Mouse (Mus musculus) CH12.LX (cell line): ENCODE results near the gene Cwc22. TPM values are rescaled to one million over a fixed set of nuclear protein-coding genes. Genes with fewer than 3 reads are reported as not detected.
A peak's percentile ranks its signal among the peaks of the same experiment; 100 is the strongest.

ENCODE experiments used
- DNase-seq: peaks from one replicate; pipeline ENCODE4 v3.0.0-alpha.2; 2013; ENCODE audit errors: extremely low read depth
- H3K27ac ChIP-seq: 2 replicates; pipeline ENCODE4 v1.5.1; 2012; ENCODE audit warnings: low read depth, mild to moderate bottlenecking, control low read depth, moderate library complexity; ENCODE audit not compliant: insufficient read depth
- H3K27me3 ChIP-seq: replicated peaks from 2 replicates; pipeline ENCODE3; 2012; ENCODE audit warnings: inconsistent platforms
- H3K36me3 ChIP-seq, 2 experiments: replicated peaks in 1 of 2; 2 replicates each; pipeline versions ENCODE3 to v1.6.1; 2012; ENCODE audit warnings: inconsistent platforms in 1 of 2, low read length in 1 of 2, mild to moderate bottlenecking in 1 of 2, mixed read lengths in 1 of 2, moderate library complexity in 1 of 2; ENCODE audit not compliant: control insufficient read depth in 1 of 2, insufficient read depth in 1 of 2
- H3K4me1 ChIP-seq, 2 experiments: 2 replicates each; pipeline ENCODE4 v1.6.1; 2012; ENCODE audit warnings: inconsistent platforms in 1 of 2, moderate library complexity in 1 of 2; ENCODE audit not compliant: insufficient read depth in 2 of 2, control insufficient read depth in 1 of 2
- H3K4me2 ChIP-seq: 2 replicates; pipeline ENCODE4 v1.6.1; 2012; ENCODE audit warnings: low read depth, mild to moderate bottlenecking, control low read depth; ENCODE audit not compliant: poor library complexity, insufficient read depth, severe bottlenecking
- H3K4me3 ChIP-seq, 3 experiments: fragments of 150-350 bp in 1 of 3; sonication (generic) in 1 of 3; replicated peaks in 1 of 3; 2 replicates each; pipeline versions ENCODE3 to v1.5.1; 2011 to 2012; ENCODE audit warnings: low read depth in 2 of 3, low read length in 2 of 3, mild to moderate bottlenecking in 2 of 3, moderate library complexity in 2 of 3, control low read depth in 1 of 3, improper control_type of control experiment in 1 of 3, inconsistent platforms in 1 of 3, mixed read lengths in 1 of 3; ENCODE audit not compliant: poor library complexity in 1 of 3
- H3K79me2 ChIP-seq: replicated peaks from 2 replicates; pipeline ENCODE4 v1.6.1; 2012; ENCODE audit warnings: mild to moderate bottlenecking, moderate library complexity; ENCODE audit not compliant: control insufficient read depth, poor library complexity, insufficient read depth, severe bottlenecking; ENCODE audit errors: extremely low read depth
- H3K9ac ChIP-seq: 2 replicates; pipeline ENCODE4 v1.6.1; 2012; ENCODE audit warnings: low read depth, mild to moderate bottlenecking, control low read depth, moderate library complexity; ENCODE audit not compliant: insufficient read depth
- H3K9me3 ChIP-seq: replicated peaks from 2 replicates; pipeline ENCODE3; 2012; ENCODE audit warnings: low read length, inconsistent platforms, mixed read lengths
- BHLHE40 ChIP-seq: IDR thresholded peaks from 2 replicates; pipeline ENCODE4 v1.6.1; 2011; ENCODE audit warnings: mild to moderate bottlenecking, low read depth, low read length, improper control_type of control experiment
- CHD1 ChIP-seq: IDR thresholded peaks from 2 replicates; pipeline ENCODE4 v1.6.1; 2012; ENCODE audit warnings: low read depth, low read length, improper control_type of control experiment, inconsistent platforms
- ELF1 ChIP-seq: IDR thresholded peaks from 2 replicates; pipeline ENCODE4 v1.6.1; 2014; ENCODE audit warnings: low read depth, mild to moderate bottlenecking, inconsistent platforms, low read length, improper control_type of control experiment
- GABPA ChIP-seq: IDR thresholded peaks from 2 replicates; pipeline ENCODE4 v1.6.1; 2012; ENCODE audit warnings: low read depth, low read length, improper control_type of control experiment, inconsistent platforms; ENCODE audit not compliant: insufficient replicate concordance
- HCFC1 ChIP-seq: IDR thresholded peaks from 2 replicates; pipeline ENCODE4 v1.6.1; 2012; ENCODE audit warnings: low read depth, mild to moderate bottlenecking, inconsistent platforms, low read length, improper control_type of control experiment
- JUND ChIP-seq: conservative IDR thresholded peaks from 2 replicates; pipeline ENCODE4 v1.6.1; 2011; ENCODE audit warnings: low read depth, low read length, improper control_type of control experiment
- KAT2A ChIP-seq: IDR thresholded peaks from 2 replicates; pipeline ENCODE4 v1.6.1; 2012; ENCODE audit warnings: low read length, improper control_type of control experiment, inconsistent platforms; ENCODE audit not compliant: insufficient replicate concordance
- MAZ ChIP-seq: IDR thresholded peaks from 2 replicates; pipeline ENCODE4 v1.6.1; 2012; ENCODE audit warnings: low read depth, mild to moderate bottlenecking, inconsistent platforms, low read length, improper control_type of control experiment, moderate library complexity
- MXI1 ChIP-seq: IDR thresholded peaks from 2 replicates; pipeline ENCODE4 v1.6.1; 2011; ENCODE audit warnings: mild to moderate bottlenecking, low read depth, low read length, improper control_type of control experiment
- NELFE ChIP-seq: IDR thresholded peaks from 2 replicates; pipeline ENCODE4 v1.6.1; 2011; ENCODE audit warnings: low read depth, low read length, improper control_type of control experiment
- NRF1 ChIP-seq: IDR thresholded peaks from 2 replicates; pipeline ENCODE4 v1.6.1; 2014; ENCODE audit warnings: low read depth, mild to moderate bottlenecking, inconsistent platforms, low read length, improper control_type of control experiment, moderate library complexity
- POLR2A ChIP-seq: IDR thresholded peaks from 2 replicates; pipeline ENCODE4 v1.6.1; 2011; ENCODE audit warnings: low read depth, mild to moderate bottlenecking, improper control_type of control experiment, low read length
- POLR2AphosphoS2 ChIP-seq: IDR thresholded peaks from 2 replicates; pipeline ENCODE4 v1.6.1; 2011; ENCODE audit warnings: low read depth, low read length, improper control_type of control experiment
- RCOR1 ChIP-seq: conservative IDR thresholded peaks from 2 replicates; pipeline ENCODE4 v1.6.1; 2012; ENCODE audit warnings: low read depth, mild to moderate bottlenecking, inconsistent platforms, low read length, improper control_type of control experiment
- TBP ChIP-seq: conservative IDR thresholded peaks from 2 replicates; pipeline ENCODE4 v1.6.1; 2011; ENCODE audit warnings: low read depth, low read length, improper control_type of control experiment
- TCF12 ChIP-seq: IDR thresholded peaks from 2 replicates; pipeline ENCODE4 v1.6.1; 2014; ENCODE audit warnings: low read depth, mild to moderate bottlenecking, inconsistent platforms, low read length, improper control_type of control experiment
- USF1 ChIP-seq: IDR thresholded peaks from 2 replicates; pipeline ENCODE4 v1.6.1; 2014; ENCODE audit warnings: low read depth, mild to moderate bottlenecking, inconsistent platforms, low read length, improper control_type of control experiment
- ZKSCAN1 ChIP-seq: IDR thresholded peaks from 2 replicates; pipeline ENCODE4 v1.6.1; 2012; ENCODE audit warnings: low read depth, inconsistent platforms, low read length, improper control_type of control experiment, borderline replicate concordance
- dilution Hi-C: fragments of 300-500 bp; cut with MboI; formaldehyde crosslinking; loops from 2 replicates; pipeline ENCODE4 v1.14.3; 2020; ENCODE audit warnings: low sequenced_read_pairs; ENCODE audit not compliant: extremely low pct_unique_long_range_greater_than_20kb, extremely low pct_ligation_motif_present
- in situ Hi-C: fragments of 300-500 bp; cut with MboI; formaldehyde crosslinking; loops from 3 replicates; pipeline ENCODE4 v1.14.3; 2019; ENCODE audit warnings: low sequenced_read_pairs, low pct_ligation_motif_present, low pct_unique_long_range_greater_than_20kb, mixed read lengths
- polyA plus RNA-seq: library from polyadenylated mRNA; unstranded; fragments of >175 nt; gene quantifications from 2 replicates; pipeline ENCODE4 v1.2.1, GENCODE M21; 2012; ENCODE audit warnings: low read depth; ENCODE audit not compliant: insufficient read length
- total RNA-seq, 2 experiments: library from RNA; depleted of rRNA; stranded (reverse); fragments of 300-350 nt in 1 of 2; fragments of >200 nt in 1 of 2; gene quantifications; 2 replicates each; pipeline ENCODE4 v1.2.3; 2012 to 2014

Cwc22 gene
- total and polyA plus RNA-seq, 3 experiments, result 51.3 to 74.5 (median 53.2) TPM

- dilution Hi-C loops, result no loop called here
- Histone ChIP-seq H3K36me3 (peaks cover 0 to 23% of the 10 kb centered on the region in 2 experiments), H3K27me3 (no peaks in the 10 kb centered on the region), H3K4me3 (peak overlapping the region; percentile 72 to 91 (median 85)), H3K4me1 (peaks cover 0 to 21% of the 10 kb centered on the region in 2 experiments; a peak in 2 of 4 replicates), H3K9me3 (peaks cover 3% of the 10 kb centered on the region), H3K27ac (no peak overlapping the region), H3K79me2 (peaks cover 44% of the 10 kb centered on the region), H3K4me2 (peak overlapping the region; percentile 100), H3K9ac (peak overlapping the region; percentile 90)
- in situ Hi-C loops, result no loop called here
- peak; percentile 12 for DNase-seq
- TF ChIP-seq HCFC1 (no peak), TCF12 (no peak), NELFE (no peak), NRF1 (no peak)
These were observed 1.1 kb downstream of the Cwc22 start for GRCm38 (mm10) chr2:77944860-77945595.

DNA sequence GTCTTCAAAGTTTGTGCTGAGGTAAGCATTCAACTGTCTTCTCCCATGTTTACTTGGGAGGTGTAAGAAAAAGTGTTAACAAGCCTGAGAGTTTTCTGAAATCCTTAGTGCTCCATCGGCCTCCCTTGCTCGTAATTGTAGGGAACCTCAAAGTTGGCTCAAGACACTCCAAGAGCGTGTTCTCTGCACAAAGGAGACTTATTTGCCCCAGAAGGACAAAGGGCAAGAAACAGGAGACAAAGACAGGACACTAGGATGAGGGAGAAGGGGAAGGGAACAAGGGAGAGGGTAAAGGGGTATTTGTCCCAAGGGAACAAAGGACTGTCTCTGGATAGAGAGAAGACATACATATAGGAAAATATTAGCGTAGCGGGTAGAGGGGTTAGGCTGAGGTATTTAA, 1.9 kb downstream of the Cwc22 start:
- TF ChIP-seq USF1 (no peak), NELFE (no peak), HCFC1 (no peak), JUND (no peak), BHLHE40 (no peak), CHD1 (no peak)
- in situ Hi-C loops, result no loop called here
- dilution Hi-C loops, result no loop called here

DNA sequence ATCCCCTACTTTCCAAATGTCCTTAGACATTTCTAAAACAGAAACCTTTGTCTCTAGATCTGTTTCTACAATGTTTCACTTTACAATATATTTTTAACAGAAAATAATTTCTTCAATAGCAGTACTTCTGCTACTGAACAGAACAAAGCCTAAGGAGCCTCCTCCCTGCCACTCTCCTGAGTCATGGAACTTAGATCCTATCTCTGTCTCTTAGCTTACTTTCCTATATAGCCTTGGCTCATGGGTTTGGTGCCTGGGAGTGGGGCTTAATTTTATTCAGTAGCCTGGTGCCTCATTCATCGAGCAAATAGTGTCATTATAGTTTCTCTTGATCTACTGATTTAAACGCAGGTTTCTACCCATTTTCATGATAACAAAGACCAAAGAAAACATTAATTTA, 4.2 kb downstream of the Cwc22 start:
- Histone ChIP-seq H3K36me3 (peaks cover 9 to 50% of the 10 kb centered on the region in 2 experiments), H3K4me2 (no peak overlapping the region), H3K79me2 (peaks cover 64% of the 10 kb centered on the region), H3K9me3 (no peaks in the 10 kb centered on the region), H3K4me3 (no peak overlapping the region), H3K27ac (no peak overlapping the region), H3K4me1 (peaks cover 0 to 21% of the 10 kb centered on the region in 2 experiments; a peak in 2 of 4 replicates), H3K27me3 (no peaks in the 10 kb centered on the region), H3K9ac (no peak overlapping the region)
- dilution Hi-C loops (no loop called here), in situ Hi-C loops (no loop called here)
- no peak for DNase-seq
- TF ChIP-seq POLR2AphosphoS2 (no peak), POLR2A (no peak), TBP (no peak), ELF1 (no peak), ZKSCAN1 (no peak), RCOR1 (no peak), KAT2A (no peak), MAZ (no peak), GABPA (no peak), MXI1 (no peak)

More for the DNA sequence above, 1.9 kb downstream of the Cwc22 start:
- no peak overlapping the region for H3K27ac ChIP-seq
- peaks cover 0 to 21% of the 10 kb centered on the region in 2 experiments; a peak in 2 of 4 replicates for H3K4me1 ChIP-seq
- peak overlapping the region; percentile 90; the same call in 1 of the 2 replicates for H3K9ac ChIP-seq
- H3K79me2 ChIP-seq, result peaks cover 46% of the 10 kb centered on the region
- no peaks in the 10 kb centered on the region for H3K27me3 ChIP-seq
- peaks cover 0 to 30% of the 10 kb centered on the region in 2 experiments for H3K36me3 ChIP-seq
- H3K9me3 ChIP-seq, result peaks cover 3% of the 10 kb centered on the region
- peak overlapping the region; percentile 100 for H3K4me2 ChIP-seq
- H3K4me3 ChIP-seq, result no peak overlapping the region
- DNase-seq, result no peak
